Mouse (Mus musculus): ENCODE data around the gene Sap18b.

GRCm38 (mm10) chr8:95833435-95833984 lies 8.4 kb downstream of the Sap18b start:
- TF ChIP-seq CTCF (IDR thresholded peaks at IDR 0.05; ENCODE audit: control insufficient read depth, insufficient read depth, insufficient read length) (no peak), CEBPB (IDR thresholded peaks at IDR 0.05; ENCODE audit: low read depth) (no peak), FOSL1 (IDR thresholded peaks at IDR 0.05; ENCODE audit: insufficient read depth, low read length, poor library complexity, severe bottlenecking) (no peak), USF1 (IDR thresholded peaks at IDR 0.05; ENCODE audit: low read depth) (no peak)

Data from C2C12 (cell line).